Mouse (Mus musculus): Measurements from ENCODE around the gene Pitpnm1.

- TF ChIP-seq CTCF (IDR thresholded peaks at IDR 0.05; ENCODE audit: borderline replicate concordance, insufficient read depth, low read length) = no peak
- no peak for TF ChIP-seq POLR2A (IDR thresholded peaks at IDR 0.05; ENCODE audit: low read depth, low read length)
Observed at GRCm38 (mm10) chr19:4094348-4094747, 5.5 kb upstream of the Pitpnm1 start.
